Mouse (Mus musculus) liver, postnatal 0 days (tissue): ENCODE measurements at regions not wholly inside any gene's neighbourhood (a gene's known extent, or its start where the extent isn't known, plus 50 kb on each side); places are given as distances from the start of the nearest gene placed in this dataset.
A peak's percentile ranks its signal among the peaks of the same experiment; 100 is the strongest.

ENCODE experiments used
- ATAC-seq: fragments of 200-750 bp; cut with Nextera tagmentation; 2 replicates; pipeline ENCODE4 v1.8.0; 2017; ENCODE audit warnings: mild to moderate bottlenecking, moderate library complexity
- DNase-seq: peaks from one replicate; pipeline ENCODE4 v3.0.0-alpha.2; 2016
- H3K27ac ChIP-seq: fragments of 300-500 bp; sonication (generic); 2 replicates; pipeline ENCODE4 v1.5.1; 2014; ENCODE audit warnings: antibody characterized with exemption, moderate library complexity, mild to moderate bottlenecking, low read depth
- H3K27me3 ChIP-seq: fragments of 300-500 bp; sonication (generic); 2 replicates; pipeline ENCODE4 v1.6.1; 2014; ENCODE audit warnings: low read length, control low read depth, mixed read lengths; ENCODE audit not compliant: insufficient read depth
- H3K36me3 ChIP-seq: fragments of 300-500 bp; sonication (generic); replicated peaks from 2 replicates; pipeline ENCODE4 v1.6.1; 2014; ENCODE audit warnings: mild to moderate bottlenecking, control low read depth, low read length, moderate library complexity, mixed read lengths; ENCODE audit not compliant: insufficient read depth
- H3K4me1 ChIP-seq: fragments of 300-500 bp; sonication (generic); 2 replicates; pipeline ENCODE4 v1.6.1; 2014; ENCODE audit warnings: antibody characterized with exemption, mild to moderate bottlenecking, control low read depth; ENCODE audit not compliant: insufficient read depth
- H3K4me2 ChIP-seq: fragments of 300-500 bp; sonication (generic); 2 replicates; pipeline ENCODE4 v1.6.1; 2014; ENCODE audit warnings: low read depth, mild to moderate bottlenecking, low read length, moderate library complexity, mixed read lengths
- H3K4me3 ChIP-seq: fragments of 300-500 bp; sonication (generic); 2 replicates; pipeline ENCODE4 v1.5.1; 2014; ENCODE audit warnings: low read depth, low read length
- H3K9ac ChIP-seq: fragments of 300-500 bp; sonication (generic); replicated peaks from 2 replicates; pipeline ENCODE4 v1.6.1; 2014; ENCODE audit warnings: mild to moderate bottlenecking, moderate library complexity
- H3K9me3 ChIP-seq: fragments of 300-500 bp; sonication (generic); 2 replicates; pipeline ENCODE4 v1.6.1; 2016; ENCODE audit warnings: mild to moderate bottlenecking, control low read depth, low read length, mixed read lengths
- CTCF ChIP-seq: sonication (generic); IDR thresholded peaks from 2 replicates; pipeline ENCODE4 v1.5.1; 2016; ENCODE audit warnings: antibody characterized with exemption, low read depth
- EP300 ChIP-seq: IDR thresholded peaks from 2 replicates; pipeline ENCODE4 v1.6.1; 2016; ENCODE audit warnings: antibody characterized with exemption, low read depth, mild to moderate bottlenecking
- WGBS: fragments of 180-500 bp; shearing (Covaris S2); extraction: QIAGEN DNeasy Blood & Tissue Kit; methylation state at CpG from one replicate; pipeline ENCODE4 v1.1.7; 2014; ENCODE audit not compliant: insufficient replicate concordance; 5-methylcytosine and 5-hydroxymethylcytosine counted together

- no peak for ATAC-seq
- Histone ChIP-seq H3K27ac (no peak overlapping the region), H3K4me1 (peaks cover 3% of the 10 kb centered on the region; the same call in 1 of the 2 replicates), H3K4me2 (no peak overlapping the region), H3K36me3 (no peaks in the 10 kb centered on the region), H3K4me3 (no peak overlapping the region), H3K9me3 (no peaks in the 10 kb centered on the region), H3K27me3 (no peaks in the 10 kb centered on the region), H3K9ac (no peak overlapping the region)
- TF ChIP-seq CTCF (no peak), EP300 (no peak)
- no peak for DNase-seq
- WGBS = 44% methylated on average over 6 of the region's 6 CpGs
Measured at GRCm38 (mm10) chr14:62167090-62167489, 125.3 kb upstream of the Rnaseh2b start.

GRCm38 (mm10) chr14:62168711-62169110, 123.7 kb upstream of the Rnaseh2b start:
- Histone ChIP-seq H3K27ac (no peak overlapping the region), H3K4me3 (no peak overlapping the region), H3K9ac (no peak overlapping the region), H3K4me1 (no peaks in the 10 kb centered on the region), H3K9me3 (no peaks in the 10 kb centered on the region), H3K36me3 (no peaks in the 10 kb centered on the region), H3K4me2 (no peak overlapping the region), H3K27me3 (no peaks in the 10 kb centered on the region)
- no peak for ATAC-seq
- TF ChIP-seq CTCF (no peak), EP300 (no peak)
- no peak for DNase-seq
- 51% methylated on average over 6 of the region's 6 CpGs for WGBS

- Histone ChIP-seq H3K36me3 (no peaks in the 10 kb centered on the region), H3K4me2 (no peak overlapping the region), H3K27me3 (no peaks in the 10 kb centered on the region), H3K4me1 (no peaks in the 10 kb centered on the region), H3K27ac (no peak overlapping the region), H3K9ac (no peak overlapping the region), H3K9me3 (no peaks in the 10 kb centered on the region), H3K4me3 (no peak overlapping the region)
- ATAC-seq (peak; percentile 49), DNase-seq (no peak)
- no peak for TF ChIP-seq EP300
- 50% methylated on average over 5 of the region's 5 CpGs for WGBS
Measured at GRCm38 (mm10) chr14:62170385-62170784, 122.0 kb upstream of the Rnaseh2b start.

GRCm38 (mm10) chr14:62171256-62172047, 120.9 kb upstream of the Rnaseh2b start:
- no peak for TF ChIP-seq EP300
- no peak for TF ChIP-seq CTCF
- H3K4me3 ChIP-seq = no peak overlapping the region
- ATAC-seq (no peak), DNase-seq (no peak)
- WGBS = 80% methylated on average over 15 of the region's 15 CpGs
- H3K4me2 ChIP-seq = no peak overlapping the region
- H3K27me3 ChIP-seq = no peaks in the 10 kb centered on the region
- no peaks in the 10 kb centered on the region for H3K4me1 ChIP-seq
- no peak overlapping the region for H3K27ac ChIP-seq
- no peaks in the 10 kb centered on the region for H3K9me3 ChIP-seq
- no peak overlapping the region for H3K9ac ChIP-seq
- H3K36me3 ChIP-seq = no peaks in the 10 kb centered on the region

GRCm38 (mm10) chr14:62173835-62174530, 118.4 kb upstream of the Rnaseh2b start:
- H3K4me2 ChIP-seq = no peak overlapping the region
- WGBS = 62% methylated on average over 16 of the region's 16 CpGs
- DNase-seq = no peak
- H3K4me3 ChIP-seq = no peak overlapping the region
- H3K27me3 ChIP-seq = no peaks in the 10 kb centered on the region
- H3K9me3 ChIP-seq = no peaks in the 10 kb centered on the region
- no peak overlapping the region for H3K9ac ChIP-seq
- no peaks in the 10 kb centered on the region for H3K36me3 ChIP-seq
- ATAC-seq = no peak
- no peak overlapping the region for H3K27ac ChIP-seq
- no peak for TF ChIP-seq EP300
- TF ChIP-seq CTCF = no peak
- no peaks in the 10 kb centered on the region for H3K4me1 ChIP-seq

- Histone ChIP-seq H3K4me1 (no peaks in the 10 kb centered on the region), H3K27ac (no peak overlapping the region), H3K4me3 (no peak overlapping the region), H3K36me3 (no peaks in the 10 kb centered on the region), H3K9ac (no peak overlapping the region), H3K27me3 (no peaks in the 10 kb centered on the region), H3K4me2 (no peak overlapping the region), H3K9me3 (no peaks in the 10 kb centered on the region)
- no peak for DNase-seq
- TF ChIP-seq CTCF (no peak), EP300 (no peak)
- WGBS = 42% methylated on average over 12 of the region's 12 CpGs
- ATAC-seq = no peak
Measured at GRCm38 (mm10) chr14:62175384-62176048, 116.9 kb upstream of the Rnaseh2b start.
